Mouse (Mus musculus) heart, embryonic 15.5 days (tissue): ENCODE measurements around the gene Ccdc88b. TPM values are rescaled to one million over a fixed set of nuclear protein-coding genes. Genes with fewer than 3 reads are reported as not detected.
A peak's percentile ranks its signal among the peaks of the same experiment; 100 is the strongest.
"Not testable (repeated sequence)": the region's sequence is repeated elsewhere in the genome, so short reads cannot be mapped to it uniquely, and the experiment has no call there.

Experiments
- ATAC-seq: fragments of 200-750 bp; cut with Nextera tagmentation; replicated peaks from 2 replicates; pipeline ENCODE4 v1.8.0; 2017; ENCODE audit warnings: low read depth, moderate TSS enrichment; ENCODE audit not compliant: insufficient number of reproducible peaks, insufficient read depth, low FRiP score
- H3K27ac ChIP-seq: fragments of 300-500 bp; sonication (generic); 2 replicates; pipeline ENCODE4 v1.5.1; 2015; ENCODE audit warnings: mild to moderate bottlenecking, inconsistent platforms
- H3K27me3 ChIP-seq: fragments of 300-500 bp; sonication (generic); 2 replicates; pipeline ENCODE4 v1.6.1; 2015; ENCODE audit warnings: inconsistent platforms
- H3K36me3 ChIP-seq: fragments of 300-500 bp; sonication (generic); 2 replicates; pipeline ENCODE4 v1.6.1; 2015; ENCODE audit warnings: mild to moderate bottlenecking, inconsistent platforms
- H3K4me1 ChIP-seq: fragments of 300-500 bp; sonication (generic); replicated peaks from 2 replicates; pipeline ENCODE4 v1.6.1; 2015; ENCODE audit warnings: inconsistent platforms
- H3K4me2 ChIP-seq: fragments of 300-500 bp; sonication (generic); 2 replicates; pipeline ENCODE4 v1.6.1; 2015; ENCODE audit warnings: inconsistent platforms, mild to moderate bottlenecking, moderate library complexity
- H3K4me3 ChIP-seq: fragments of 300-500 bp; sonication (generic); 2 replicates; pipeline ENCODE4 v1.5.1; 2015; ENCODE audit warnings: mild to moderate bottlenecking, inconsistent platforms
- H3K9ac ChIP-seq: fragments of 300-500 bp; sonication (generic); 2 replicates; pipeline ENCODE4 v1.6.1; 2015; ENCODE audit warnings: mild to moderate bottlenecking, inconsistent platforms
- H3K9me3 ChIP-seq: fragments of 300-500 bp; sonication (generic); replicated peaks from 2 replicates; pipeline ENCODE4 v1.6.1; 2016; ENCODE audit warnings: inconsistent platforms
- WGBS: fragments of 180-500 bp; shearing (Covaris S2); methylation state at CpG from one replicate; pipeline ENCODE4 v1.1.7; 2015; ENCODE audit warnings: mixed read lengths; 5-methylcytosine and 5-hydroxymethylcytosine counted together
- polyA plus RNA-seq: library from polyadenylated mRNA; unstranded; fragments of >200 nt; fragmentation: Nextera tagmentation; extraction: Ambion mirVana; gene quantifications from 2 replicates; pipeline ENCODE4 v1.2.1, GENCODE M21; 2015

Ccdc88b gene
- polyA plus RNA-seq: 0.68 and 1.3 TPM in 2 replicates

DNA sequence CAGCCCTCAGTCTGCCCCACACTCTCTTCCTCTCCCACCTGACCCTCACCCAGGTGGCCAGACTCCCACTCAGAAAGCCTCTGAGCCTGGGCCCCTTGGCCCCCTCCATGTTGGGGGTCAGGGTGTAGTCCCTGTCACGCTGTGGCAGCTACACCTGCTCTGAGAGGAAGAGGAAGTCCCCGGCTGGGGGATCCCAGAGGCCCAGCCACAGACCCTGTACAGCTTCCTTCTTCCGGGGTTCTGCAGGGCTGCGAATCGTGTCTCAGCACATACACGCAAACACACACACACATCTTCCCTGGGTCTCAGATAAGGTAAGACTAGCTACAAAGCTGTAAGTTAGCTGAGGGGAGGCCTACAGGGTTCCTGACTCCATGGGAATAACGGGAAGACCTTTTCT lies at the start of gene Ccdc88b:
TSS of gene Ccdc88b (minus strand) at position 181 of the 400 bp plus-strand sequence.
- Histone ChIP-seq H3K4me2 (peak within 1 kb of the TSS; percentile 18; the same call in 1 of the 2 replicates), H3K4me3 (peak within 1 kb of the TSS; percentile 11; the same call in 1 of the 2 replicates), H3K36me3 (no peaks in the 10 kb centered on the region), H3K9ac (no peak within 1 kb of the TSS), H3K4me1 (peaks cover 17% of the 10 kb centered on the region), H3K9me3 (no peaks in the 10 kb centered on the region), H3K27ac (no peak within 1 kb of the TSS), H3K27me3 (peaks cover 15% of the 10 kb centered on the region)
- 0 out of 2 replicates have a peak, but pooled peaks have one; percentile 19 for ATAC-seq
- 57% methylated on average over 7 of the region's 7 CpGs for WGBS

DNA sequence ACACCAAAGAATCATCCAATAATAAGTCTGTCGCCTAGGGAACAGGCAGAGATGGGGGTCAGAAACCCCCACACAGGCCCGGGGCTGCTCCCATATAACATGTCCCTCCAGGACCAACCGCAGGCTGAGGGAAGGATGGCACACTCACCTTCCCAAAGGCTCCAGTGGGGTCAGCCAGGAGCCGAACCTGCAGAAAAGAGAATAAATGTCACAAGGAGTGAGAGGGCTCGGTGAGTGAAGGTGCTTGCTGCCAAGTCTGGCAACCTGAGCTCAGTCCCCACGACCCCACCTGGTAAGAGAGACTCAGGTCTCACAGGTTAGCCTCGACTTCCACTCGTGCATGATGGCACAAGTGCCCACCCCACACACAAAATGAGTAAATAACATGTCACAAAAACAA lies 49.1 kb upstream of the Ccdc88b start:
- ATAC-seq: no peak
- H3K9me3 ChIP-seq: no peaks in the 10 kb centered on the region
- WGBS: 89% methylated on average over 8 of the region's 8 CpGs
- no peak overlapping the region for H3K9ac ChIP-seq
- H3K4me3 ChIP-seq: no peak overlapping the region
- H3K27ac ChIP-seq: no peak overlapping the region
- peaks cover 32% of the 10 kb centered on the region for H3K36me3 ChIP-seq
- H3K4me2 ChIP-seq: no peak overlapping the region
- peaks cover 30% of the 10 kb centered on the region for H3K4me1 ChIP-seq
- no peaks in the 10 kb centered on the region for H3K27me3 ChIP-seq

DNA sequence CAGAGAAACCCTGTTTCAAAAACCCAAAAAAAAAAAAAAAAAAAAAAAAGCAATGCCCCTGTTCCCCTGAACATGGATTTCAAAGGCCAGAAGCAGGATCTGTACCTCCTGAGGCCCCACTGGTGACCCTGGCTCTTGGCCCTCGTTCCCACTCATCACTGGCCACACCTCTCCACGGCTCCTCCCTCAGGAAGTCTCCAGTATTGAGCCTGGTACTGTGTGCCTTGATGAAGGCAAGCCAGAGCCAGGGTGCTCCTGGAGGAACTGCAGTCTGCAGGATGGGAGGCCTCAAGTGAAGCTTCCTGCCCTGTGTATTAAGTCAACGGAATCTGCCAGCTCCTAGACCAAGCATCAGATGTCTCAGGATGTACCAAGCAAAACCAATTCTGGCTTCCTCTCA lies 48.2 kb upstream of the Ccdc88b start:
- Histone ChIP-seq H3K9me3 (no peaks in the 10 kb centered on the region), H3K9ac (no peak overlapping the region), H3K27ac (no peak overlapping the region), H3K4me2 (no peak overlapping the region), H3K4me1 (peaks cover 26% of the 10 kb centered on the region), H3K4me3 (no peak overlapping the region), H3K27me3 (no peaks in the 10 kb centered on the region), H3K36me3 (peaks cover 23% of the 10 kb centered on the region; the same call in 1 of the 2 replicates)
- WGBS: 86% methylated on average over 3 of the region's 3 CpGs
- ATAC-seq: no peak

DNA sequence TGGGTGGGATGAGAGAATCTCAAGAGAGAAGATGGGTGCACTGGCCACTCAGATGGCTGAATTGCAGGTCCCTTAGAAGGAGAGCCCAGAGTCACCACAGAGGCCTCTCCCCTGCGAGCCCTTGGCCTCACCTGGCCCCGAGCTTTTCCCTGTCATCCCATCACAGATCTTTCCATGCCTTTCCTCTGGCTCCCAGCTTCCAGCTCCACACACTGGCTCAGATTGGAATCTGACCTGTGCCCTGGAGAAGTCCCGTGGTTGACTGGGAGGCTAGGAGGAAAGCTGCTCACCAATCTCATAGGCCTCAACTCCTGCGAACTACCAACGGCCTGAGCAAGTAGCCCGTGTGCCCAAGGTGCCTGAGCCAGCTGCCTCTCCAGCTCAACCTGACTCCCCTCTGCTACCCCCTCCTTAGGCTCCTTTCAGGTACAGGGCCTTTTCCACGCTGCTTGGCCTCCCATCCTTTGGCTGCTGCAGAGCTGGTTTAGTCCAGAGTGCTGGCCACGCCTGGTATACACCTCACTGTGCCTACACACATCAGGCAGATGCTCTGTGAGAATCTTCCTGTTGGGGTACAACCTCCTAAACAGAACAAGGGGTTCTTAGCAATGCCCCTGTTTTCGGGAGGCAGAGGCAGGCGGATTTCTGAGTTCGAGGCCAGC lies 47.6 kb upstream of the Ccdc88b start:
- ATAC-seq: no peak
- H3K27ac ChIP-seq: no peak overlapping the region
- H3K4me2 ChIP-seq: no peak overlapping the region
- no peak overlapping the region for H3K9ac ChIP-seq
- H3K9me3 ChIP-seq: no peaks in the 10 kb centered on the region
- H3K36me3 ChIP-seq: peaks cover 22% of the 10 kb centered on the region; the same call in 1 of the 2 replicates
- H3K4me1 ChIP-seq: peaks cover 22% of the 10 kb centered on the region
- no peak overlapping the region for H3K4me3 ChIP-seq
- 92% methylated on average over 11 of the region's 11 CpGs for WGBS
- H3K27me3 ChIP-seq: no peaks in the 10 kb centered on the region

DNA sequence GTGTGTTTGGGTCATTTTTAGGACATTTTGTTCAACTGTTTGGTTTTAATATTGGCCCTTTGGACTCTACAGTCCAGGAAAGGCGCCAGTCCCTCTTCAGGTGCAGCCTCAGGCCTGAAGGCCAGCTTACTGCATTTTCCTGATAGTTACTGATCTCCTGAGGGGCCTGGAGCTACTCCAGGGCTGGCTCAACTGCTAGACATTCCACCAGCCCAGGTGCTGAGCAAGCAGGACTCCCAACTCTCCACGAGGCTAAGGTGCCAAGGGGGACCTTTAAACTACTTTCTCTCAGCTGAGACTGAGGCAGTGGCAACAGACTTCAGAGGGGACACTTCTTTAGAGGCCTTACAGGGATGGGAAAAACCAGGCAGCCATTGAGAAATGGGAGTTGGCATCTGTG lies 46.8 kb upstream of the Ccdc88b start:
- peaks cover 20% of the 10 kb centered on the region for H3K4me1 ChIP-seq
- no peak overlapping the region for H3K9ac ChIP-seq
- 80% methylated on average over 2 of the region's 2 CpGs for WGBS
- H3K4me3 ChIP-seq: no peak overlapping the region
- no peak for ATAC-seq
- H3K9me3 ChIP-seq: no peaks in the 10 kb centered on the region
- no peak overlapping the region for H3K27ac ChIP-seq
- H3K4me2 ChIP-seq: no peak overlapping the region
- H3K36me3 ChIP-seq: peaks cover 22% of the 10 kb centered on the region; the same call in 1 of the 2 replicates
- H3K27me3 ChIP-seq: no peaks in the 10 kb centered on the region

DNA sequence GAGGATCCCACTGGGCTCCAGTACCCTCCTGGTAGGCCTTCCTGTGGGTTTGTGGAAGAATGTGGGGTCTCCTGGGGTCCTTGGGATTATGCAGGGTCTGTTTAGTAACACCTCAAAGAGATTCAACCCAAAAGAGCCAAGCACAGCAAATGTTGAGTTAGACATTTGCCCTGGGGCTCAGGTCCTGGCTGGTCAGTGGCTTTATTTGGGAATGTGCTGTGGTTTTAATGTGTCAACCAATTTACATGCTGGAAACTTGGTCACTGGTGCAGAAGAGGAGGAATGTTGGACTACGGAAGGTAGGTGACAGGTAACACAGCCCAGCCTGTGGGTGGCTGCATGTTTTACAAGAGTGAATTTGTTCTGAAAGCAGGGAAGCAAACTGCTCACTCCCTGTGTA lies 45.0 kb upstream of the Ccdc88b start:
- no peaks in the 10 kb centered on the region for H3K9me3 ChIP-seq

DNA sequence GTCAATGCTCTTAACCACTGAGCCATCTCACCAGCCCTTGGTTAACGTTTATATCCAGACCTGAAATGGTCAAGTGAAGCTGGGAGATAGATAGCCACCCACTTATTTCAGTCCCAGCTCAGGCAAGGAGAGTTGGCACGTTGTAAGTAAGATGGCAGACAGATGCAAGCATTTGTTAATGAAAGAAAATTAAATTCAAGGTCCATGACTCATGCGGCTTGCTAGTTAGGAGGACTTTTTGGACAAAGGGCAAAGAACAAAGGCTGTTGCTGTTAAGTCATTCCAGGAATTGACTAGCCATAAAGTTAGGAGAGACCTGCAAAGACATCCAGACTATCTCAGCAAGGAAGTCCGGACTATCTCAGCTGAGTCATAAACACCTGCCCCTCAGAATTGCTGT lies 41.6 kb upstream of the Ccdc88b start:
- no peaks in the 10 kb centered on the region for H3K4me1 ChIP-seq
- H3K4me2 ChIP-seq: no peak overlapping the region
- no peaks in the 10 kb centered on the region for H3K27me3 ChIP-seq
- ATAC-seq: no peak
- H3K9me3 ChIP-seq: no peaks in the 10 kb centered on the region; the same call in 1 of the 2 replicates
- no peak overlapping the region for H3K4me3 ChIP-seq
- 81% methylated on average over 4 of the region's 4 CpGs for WGBS
- H3K27ac ChIP-seq: no peak overlapping the region
- 0 out of 2 replicates have a peak, but pooled peaks cover under 1% of the 10 kb centered on the region for H3K36me3 ChIP-seq
- H3K9ac ChIP-seq: no peak overlapping the region

More for the DNA sequence above, 45.0 kb upstream of the Ccdc88b start:
- H3K27me3 ChIP-seq: no peaks in the 10 kb centered on the region
- peaks cover 12% of the 10 kb centered on the region for H3K4me1 ChIP-seq
- peaks cover 22% of the 10 kb centered on the region; the same call in 1 of the 2 replicates for H3K36me3 ChIP-seq
- H3K4me3 ChIP-seq: no peak overlapping the region
- no peak overlapping the region for H3K27ac ChIP-seq
- H3K9ac ChIP-seq: no peak overlapping the region
- H3K4me2 ChIP-seq: no peak overlapping the region
- no peak for ATAC-seq
- WGBS: 96% methylated on average over 1 of the region's 1 CpGs

DNA sequence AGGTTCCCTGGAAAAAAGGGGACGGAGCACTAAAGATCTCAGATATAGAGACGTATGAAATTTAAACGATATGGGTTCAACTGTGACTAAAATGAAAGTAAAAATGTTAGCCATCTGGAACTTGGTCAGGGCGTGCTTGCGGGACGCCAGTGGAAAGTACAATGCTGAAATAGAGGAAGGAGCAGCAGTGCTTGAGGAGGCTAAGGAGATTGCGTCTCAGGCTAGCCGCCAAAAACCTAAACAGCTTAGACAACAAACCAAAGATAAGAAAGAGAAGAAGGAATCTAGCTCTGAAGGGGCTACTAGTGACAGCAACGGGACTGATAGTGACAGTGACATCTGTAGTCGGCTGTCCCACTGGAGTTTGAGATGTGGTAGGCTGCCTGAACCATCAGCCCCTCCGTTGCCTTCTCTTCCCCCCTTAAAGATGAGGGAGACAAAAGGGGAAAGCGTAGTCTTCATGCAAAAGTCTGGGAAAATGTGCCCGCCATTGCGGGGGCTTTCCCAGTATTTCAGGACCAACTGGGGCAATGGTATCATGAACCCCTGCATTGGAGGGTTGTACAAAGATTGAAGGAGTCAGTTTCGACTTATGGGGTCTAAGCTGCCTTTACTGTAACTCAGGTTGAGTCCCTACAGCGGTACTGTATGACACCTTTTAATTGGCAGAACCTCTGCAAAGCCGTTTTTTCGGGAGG lies 37.7 kb upstream of the Ccdc88b start:
- WGBS: 70% methylated on average over 18 of the region's 18 CpGs
- not testable (repeated sequence) for H3K9me3 ChIP-seq, H3K4me3 ChIP-seq, H3K27me3 ChIP-seq, H3K27ac ChIP-seq, H3K36me3 ChIP-seq, H3K4me1 ChIP-seq, ATAC-seq, H3K4me2 ChIP-seq, H3K9ac ChIP-seq

DNA sequence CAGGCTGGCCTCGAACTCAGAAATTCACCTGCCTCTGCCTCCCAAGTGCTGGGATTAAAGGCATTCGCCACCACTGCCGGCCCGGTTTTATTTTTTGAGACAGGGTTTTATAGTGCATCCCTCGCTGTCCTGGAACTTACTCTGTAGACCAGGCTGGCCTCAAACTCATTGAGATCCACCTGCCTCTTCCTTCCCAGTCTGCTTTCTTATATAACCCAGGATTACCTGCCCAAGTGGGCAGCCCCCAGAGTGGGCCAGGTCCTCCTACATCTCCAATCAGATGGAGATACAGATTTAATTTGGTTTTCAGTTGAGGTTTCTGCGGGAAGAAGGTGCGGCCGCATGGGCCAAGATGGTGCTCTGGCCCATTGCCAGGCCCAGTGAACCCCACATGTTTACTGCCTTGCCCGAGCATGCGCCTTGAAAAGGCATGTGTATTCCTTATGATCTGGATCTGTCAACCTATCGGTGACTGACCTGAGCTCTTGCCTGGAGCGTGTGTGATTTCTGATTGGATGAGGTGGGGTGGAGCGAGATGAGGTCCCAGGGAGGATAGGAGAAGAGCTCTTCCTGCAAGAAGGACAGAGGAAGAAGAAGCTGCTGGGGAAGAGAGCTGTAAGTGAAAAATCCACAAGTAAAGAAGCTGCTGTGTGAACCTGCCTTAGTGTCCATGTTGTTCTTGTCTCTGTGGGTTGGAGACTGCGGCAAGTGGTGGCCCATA lies 35.9 kb upstream of the Ccdc88b start:
- H3K9ac ChIP-seq: no peak overlapping the region
- H3K27me3 ChIP-seq: no peaks in the 10 kb centered on the region
- no peaks in the 10 kb centered on the region; the same call in 1 of the 2 replicates for H3K9me3 ChIP-seq
- no peak overlapping the region for H3K27ac ChIP-seq
- H3K4me2 ChIP-seq: no peak overlapping the region
- H3K4me1 ChIP-seq: no peaks in the 10 kb centered on the region
- WGBS: 94% methylated on average over 14 of the region's 14 CpGs
- H3K4me3 ChIP-seq: no peak overlapping the region
- no peak for ATAC-seq
- H3K36me3 ChIP-seq: no peaks in the 10 kb centered on the region

DNA sequence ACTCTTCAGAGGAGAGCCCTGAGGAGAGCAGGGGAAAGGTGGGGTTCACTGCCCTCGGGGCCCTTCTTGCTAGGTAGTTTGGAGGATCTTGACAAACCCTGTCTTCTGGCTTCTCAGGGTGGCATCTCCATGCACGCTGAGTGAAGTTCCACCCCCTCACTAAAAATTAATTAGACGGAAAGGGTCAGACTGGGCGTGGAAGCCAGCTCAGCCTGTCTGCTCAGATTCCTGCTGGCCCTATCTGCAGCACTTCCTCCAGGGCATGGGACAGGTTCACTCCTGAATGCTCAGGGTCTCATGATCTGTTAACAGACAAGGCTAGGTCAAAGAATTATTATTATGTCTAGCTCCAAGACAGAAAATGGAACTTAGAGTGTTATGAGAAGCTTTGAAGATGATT lies 34.5 kb upstream of the Ccdc88b start:
- 55% methylated on average over 4 of the region's 4 CpGs for WGBS
- no peak for ATAC-seq
- H3K4me2 ChIP-seq: no peak overlapping the region

DNA sequence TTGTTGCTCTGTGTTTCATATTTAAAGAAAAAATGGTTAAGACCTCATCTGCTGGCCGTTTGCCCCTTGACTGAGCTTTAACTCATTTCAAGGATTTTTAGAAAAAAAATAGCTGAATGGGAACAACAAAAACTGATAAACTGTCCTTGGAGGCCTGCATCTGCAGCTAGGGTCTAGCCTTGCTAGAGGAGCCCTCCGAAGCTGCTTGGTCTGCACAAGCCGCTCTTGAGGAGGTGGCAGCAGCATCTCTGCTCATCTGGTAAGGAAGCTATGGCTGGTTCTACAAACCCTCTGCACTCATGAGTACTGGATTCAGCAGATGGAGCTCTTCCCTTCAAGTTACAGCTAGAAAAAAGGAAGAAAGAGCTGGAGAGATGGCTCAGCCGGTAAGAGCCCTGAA lies 20.0 kb upstream of the Ccdc88b start:
- no peak overlapping the region for H3K27ac ChIP-seq
- no peak overlapping the region for H3K4me2 ChIP-seq
- ATAC-seq: no peak
- WGBS: 82% methylated on average over 4 of the region's 4 CpGs
- no peaks in the 10 kb centered on the region for H3K4me1 ChIP-seq
- H3K9me3 ChIP-seq: no peaks in the 10 kb centered on the region
- H3K27me3 ChIP-seq: no peaks in the 10 kb centered on the region
- no peaks in the 10 kb centered on the region for H3K36me3 ChIP-seq
- no peak overlapping the region for H3K9ac ChIP-seq
- no peak overlapping the region for H3K4me3 ChIP-seq

More for the DNA sequence above, 34.5 kb upstream of the Ccdc88b start:
- H3K4me1 ChIP-seq: no peaks in the 10 kb centered on the region
- no peaks in the 10 kb centered on the region for H3K27me3 ChIP-seq
- H3K36me3 ChIP-seq: no peaks in the 10 kb centered on the region
- no peak overlapping the region for H3K9ac ChIP-seq
- no peak overlapping the region for H3K4me3 ChIP-seq
- no peak overlapping the region for H3K27ac ChIP-seq
- no peaks in the 10 kb centered on the region; the same call in 1 of the 2 replicates for H3K9me3 ChIP-seq
